Mouse (Mus musculus): ENCODE measurements around the gene Atp6v0a1. TPM values are rescaled to one million over a fixed set of nuclear protein-coding genes. Genes with fewer than 3 reads are reported as not detected.

Atp6v0a1 gene
- polyA plus RNA-seq, 1 experiment from 2014 or later = 28.0 TPM

DNA sequence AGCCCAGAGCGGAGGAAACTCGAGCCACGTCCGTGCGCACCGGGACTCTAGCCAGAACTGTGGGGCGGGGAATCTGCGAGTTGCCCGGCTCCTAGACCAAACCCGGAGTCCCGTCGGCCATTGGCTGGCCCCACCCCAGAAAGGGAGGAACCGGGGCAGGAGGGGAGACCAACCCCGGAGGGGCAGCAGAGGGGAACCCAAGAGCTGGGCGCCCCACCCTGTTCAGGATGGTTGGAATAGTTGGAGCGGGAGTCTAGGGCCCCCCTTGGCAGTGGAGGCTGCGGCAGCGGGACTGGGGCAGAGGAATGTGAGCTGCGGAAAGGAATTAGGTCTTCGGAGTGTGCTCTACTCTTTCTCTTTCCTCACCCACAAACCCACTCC, 38.7 kb upstream of the Atp6v0a1 start, which contains the start of gene Cavin1:
Gene Cavin1 (minus strand): TSS at position 331 of the 381 bp plus-strand sequence.
- under 1% methylated on average over 20 of the region's 20 CpGs for WGBS
- Histone ChIP-seq H3K4me2 (ENCODE audit: low read depth, low read length) (peak within 1 kb of the TSS; percentile 82), H3K27ac (replicated peaks; ENCODE audit: low read depth, low read length) (no peak within 1 kb of the TSS), H3K9me3 (replicated peaks; ENCODE audit: control insufficient read depth, low read length) (no peaks in the 10 kb centered on the region), H3K9ac (replicated peaks; ENCODE audit: low read length) (peak within 1 kb of the TSS; percentile 30), H3K4me3 (ENCODE audit: low read depth, low read length) (peak within 1 kb of the TSS; percentile 44), H3K27me3 (ENCODE audit: control insufficient read depth, insufficient read depth, low read length) (peaks cover 50% of the 10 kb centered on the region), H3K36me3 (replicated peaks; ENCODE audit: control insufficient read depth, insufficient read depth, low read depth, low read length) (no peaks in the 10 kb centered on the region), H3K4me1 (ENCODE audit: control insufficient read depth, insufficient read depth, low read length) (peaks cover 7% of the 10 kb centered on the region; the same call in 1 of the 2 replicates)
- peak; percentile 71 for ATAC-seq (replicated peaks; ENCODE audit: insufficient number of reproducible peaks, low FRiP score, low TSS enrichment, low read depth)
- DNase-seq (ENCODE audit: low spot score) = peak; percentile 58

DNA sequence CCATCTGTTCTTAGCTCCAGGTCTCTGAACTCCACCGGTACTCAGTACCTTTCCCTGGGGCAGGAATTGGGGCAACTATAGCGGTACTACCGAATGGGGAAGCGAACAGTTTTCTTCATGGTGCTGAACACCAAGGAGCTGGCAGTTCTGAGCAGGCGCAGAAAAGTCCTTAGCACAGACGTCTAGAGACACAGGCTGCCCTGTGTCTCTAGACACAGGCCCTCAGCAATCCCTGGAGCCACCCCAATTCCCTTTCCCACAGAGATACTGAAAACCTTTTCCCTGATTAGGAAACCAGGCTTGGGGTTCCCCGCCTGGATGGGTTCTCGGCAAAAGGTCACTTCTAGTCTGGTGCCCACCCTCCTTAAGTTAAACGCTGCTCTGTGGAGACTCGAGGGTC, 37.8 kb upstream of the Atp6v0a1 start:
- Histone ChIP-seq H3K9ac (replicated peaks; ENCODE audit: low read length) (no peak overlapping the region), H3K27ac (replicated peaks; ENCODE audit: low read depth, low read length) (no peak overlapping the region), H3K4me1 (ENCODE audit: control insufficient read depth, insufficient read depth, low read length) (peaks cover 7% of the 10 kb centered on the region; the same call in 1 of the 2 replicates), H3K4me3 (ENCODE audit: low read depth, low read length) (no peak overlapping the region), H3K9me3 (replicated peaks; ENCODE audit: control insufficient read depth, low read length) (no peaks in the 10 kb centered on the region), H3K4me2 (ENCODE audit: low read depth, low read length) (no peak overlapping the region), H3K27me3 (ENCODE audit: control insufficient read depth, insufficient read depth, low read length) (peaks cover 50% of the 10 kb centered on the region), H3K36me3 (replicated peaks; ENCODE audit: control insufficient read depth, insufficient read depth, low read depth, low read length) (no peaks in the 10 kb centered on the region)
- 59% methylated on average over 10 of the region's 10 CpGs for WGBS
- ATAC-seq (replicated peaks; ENCODE audit: insufficient number of reproducible peaks, low FRiP score, low TSS enrichment, low read depth) = no peak
- DNase-seq (ENCODE audit: low spot score) = no peak

DNA sequence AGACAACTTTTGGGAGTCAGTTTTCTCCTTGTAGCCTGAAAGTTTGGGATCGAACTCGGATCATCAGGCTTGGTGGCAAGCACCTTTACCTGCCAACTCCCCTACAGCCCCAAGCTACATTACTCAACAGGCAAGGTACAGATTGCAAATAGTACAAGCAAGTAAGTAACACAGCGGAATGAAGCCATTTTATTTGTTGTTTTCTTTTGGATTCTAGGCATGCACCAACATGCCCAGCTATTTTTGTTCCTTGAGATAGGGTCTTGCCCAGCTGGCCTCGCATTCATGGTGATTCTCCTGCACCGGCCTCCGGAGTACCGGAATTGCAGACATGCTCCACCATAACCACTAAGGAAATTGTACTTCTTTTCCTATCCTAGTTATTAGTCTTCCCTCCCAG, 36.0 kb upstream of the Atp6v0a1 start:
- H3K4me1 ChIP-seq (ENCODE audit: control insufficient read depth, insufficient read depth, low read length) = peaks cover 7% of the 10 kb centered on the region; the same call in 1 of the 2 replicates
- H3K27ac ChIP-seq (replicated peaks; ENCODE audit: low read depth, low read length) = no peak overlapping the region
- H3K27me3 ChIP-seq (ENCODE audit: control insufficient read depth, insufficient read depth, low read length) = peaks cover 41% of the 10 kb centered on the region
- no peak overlapping the region for H3K4me2 ChIP-seq (ENCODE audit: low read depth, low read length)
- no peak overlapping the region for H3K4me3 ChIP-seq (ENCODE audit: low read depth, low read length)
- H3K36me3 ChIP-seq (replicated peaks; ENCODE audit: control insufficient read depth, insufficient read depth, low read depth, low read length) = no peaks in the 10 kb centered on the region
- no peaks in the 10 kb centered on the region for H3K9me3 ChIP-seq (replicated peaks; ENCODE audit: control insufficient read depth, low read length)
- H3K9ac ChIP-seq (replicated peaks; ENCODE audit: low read length) = no peak overlapping the region
- ATAC-seq (replicated peaks; ENCODE audit: insufficient number of reproducible peaks, low FRiP score, low TSS enrichment, low read depth) = no peak
- no peak for DNase-seq (ENCODE audit: low spot score)
- 89% methylated on average over 7 of the region's 7 CpGs for WGBS

DNA sequence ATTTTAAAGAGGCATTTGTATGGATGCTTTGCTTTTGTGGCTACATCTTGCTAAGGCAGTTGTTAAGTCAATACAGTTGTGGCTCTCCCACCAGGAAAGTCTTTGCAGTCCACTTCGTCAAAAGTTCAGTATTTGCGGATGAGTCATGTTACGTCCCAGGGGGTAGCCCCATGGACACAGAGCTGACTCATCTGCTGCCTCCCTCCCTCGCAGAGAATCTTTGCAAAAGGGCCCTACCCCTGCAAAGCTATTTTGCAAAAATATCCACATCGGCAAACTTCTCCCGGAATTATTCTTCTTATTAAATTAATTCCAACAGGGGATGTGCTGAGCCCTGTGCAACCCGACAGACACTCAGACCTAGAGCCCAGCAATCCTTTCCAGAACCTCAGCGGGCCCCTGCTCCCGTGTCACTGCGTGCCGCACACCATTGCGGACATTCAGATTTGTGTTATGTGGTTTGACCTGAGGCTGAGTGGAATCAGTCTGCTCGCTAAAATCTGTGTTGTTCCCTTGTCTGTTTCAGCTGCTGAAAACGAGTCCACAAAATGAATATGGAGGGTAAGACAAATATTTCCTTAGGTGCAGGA, 34.8 kb upstream of the Atp6v0a1 start:
- Histone ChIP-seq H3K4me2 (ENCODE audit: low read depth, low read length) (no peak overlapping the region), H3K27ac (replicated peaks; ENCODE audit: low read depth, low read length) (no peak overlapping the region), H3K9me3 (replicated peaks; ENCODE audit: control insufficient read depth, low read length) (no peaks in the 10 kb centered on the region), H3K4me3 (ENCODE audit: low read depth, low read length) (no peak overlapping the region), H3K36me3 (replicated peaks; ENCODE audit: control insufficient read depth, insufficient read depth, low read depth, low read length) (no peaks in the 10 kb centered on the region), H3K27me3 (ENCODE audit: control insufficient read depth, insufficient read depth, low read length) (peaks cover 28% of the 10 kb centered on the region), H3K9ac (replicated peaks; ENCODE audit: low read length) (no peak overlapping the region), H3K4me1 (ENCODE audit: control insufficient read depth, insufficient read depth, low read length) (peaks cover 5% of the 10 kb centered on the region; the same call in 1 of the 2 replicates)
- ATAC-seq (replicated peaks; ENCODE audit: insufficient number of reproducible peaks, low FRiP score, low TSS enrichment, low read depth) (no peak), DNase-seq (ENCODE audit: low spot score) (no peak)
- WGBS = 75% methylated on average over 14 of the region's 14 CpGs

DNA sequence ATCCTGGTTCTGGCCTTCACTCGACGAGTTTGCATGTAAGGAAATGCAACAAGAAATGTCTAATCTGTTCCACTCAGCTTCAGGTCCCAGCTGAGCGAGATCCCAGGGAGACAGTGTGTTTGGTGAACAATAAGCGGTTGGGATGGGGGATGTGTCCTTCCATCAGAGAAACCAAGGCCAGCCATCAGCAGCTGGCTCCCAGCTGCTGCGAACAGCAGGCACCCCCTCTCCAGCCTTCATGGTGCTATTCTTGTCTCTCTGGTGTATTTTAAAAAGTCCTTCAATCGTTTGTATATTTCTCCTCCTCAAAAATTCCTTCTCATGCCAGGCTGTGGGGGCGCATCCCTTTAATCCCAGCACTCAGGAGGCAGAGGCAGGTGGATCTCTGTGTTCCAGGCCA, 34.0 kb upstream of the Atp6v0a1 start:
- Histone ChIP-seq H3K4me2 (ENCODE audit: low read depth, low read length) (no peak overlapping the region), H3K9ac (replicated peaks; ENCODE audit: low read length) (no peak overlapping the region), H3K4me1 (ENCODE audit: control insufficient read depth, insufficient read depth, low read length) (no peaks in the 10 kb centered on the region), H3K27me3 (ENCODE audit: control insufficient read depth, insufficient read depth, low read length) (peaks cover 21% of the 10 kb centered on the region), H3K27ac (replicated peaks; ENCODE audit: low read depth, low read length) (no peak overlapping the region), H3K36me3 (replicated peaks; ENCODE audit: control insufficient read depth, insufficient read depth, low read depth, low read length) (no peaks in the 10 kb centered on the region), H3K4me3 (ENCODE audit: low read depth, low read length) (no peak overlapping the region), H3K9me3 (replicated peaks; ENCODE audit: control insufficient read depth, low read length) (no peaks in the 10 kb centered on the region)
- DNase-seq (ENCODE audit: low spot score) (no peak), ATAC-seq (replicated peaks; ENCODE audit: insufficient number of reproducible peaks, low FRiP score, low TSS enrichment, low read depth) (no peak)
- WGBS = 68% methylated on average over 7 of the region's 7 CpGs

DNA sequence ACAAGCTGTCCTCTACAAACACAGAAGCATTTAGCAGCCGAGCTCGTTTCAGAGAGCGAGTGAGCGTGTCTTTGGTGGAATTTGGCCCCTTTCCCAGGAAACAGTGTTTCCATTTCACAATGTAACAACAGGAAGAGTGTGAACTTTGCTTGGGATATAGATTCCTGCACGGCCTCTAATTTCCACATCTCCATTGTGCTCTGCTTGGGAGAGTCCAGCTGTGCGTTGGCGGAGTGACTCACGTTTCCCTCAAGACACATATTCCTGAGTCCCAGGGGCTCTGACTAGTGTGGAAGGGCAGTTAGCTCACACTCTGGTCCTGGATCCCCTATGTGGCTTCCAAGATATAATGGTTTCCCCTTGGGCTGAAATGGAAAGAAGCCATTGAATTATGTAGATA, 29.4 kb upstream of the Atp6v0a1 start:
- Histone ChIP-seq H3K27ac (replicated peaks; ENCODE audit: low read depth, low read length) (no peak overlapping the region), H3K9me3 (replicated peaks; ENCODE audit: control insufficient read depth, low read length) (no peaks in the 10 kb centered on the region), H3K9ac (replicated peaks; ENCODE audit: low read length) (no peak overlapping the region), H3K36me3 (replicated peaks; ENCODE audit: control insufficient read depth, insufficient read depth, low read depth, low read length) (no peaks in the 10 kb centered on the region), H3K4me2 (ENCODE audit: low read depth, low read length) (no peak overlapping the region), H3K4me3 (ENCODE audit: low read depth, low read length) (no peak overlapping the region), H3K4me1 (ENCODE audit: control insufficient read depth, insufficient read depth, low read length) (no peaks in the 10 kb centered on the region), H3K27me3 (ENCODE audit: control insufficient read depth, insufficient read depth, low read length) (peaks cover 10% of the 10 kb centered on the region)
- DNase-seq (ENCODE audit: low spot score) (no peak), ATAC-seq (replicated peaks; ENCODE audit: insufficient number of reproducible peaks, low FRiP score, low TSS enrichment, low read depth) (no peak)
- 78% methylated on average over 8 of the region's 8 CpGs for WGBS

DNA sequence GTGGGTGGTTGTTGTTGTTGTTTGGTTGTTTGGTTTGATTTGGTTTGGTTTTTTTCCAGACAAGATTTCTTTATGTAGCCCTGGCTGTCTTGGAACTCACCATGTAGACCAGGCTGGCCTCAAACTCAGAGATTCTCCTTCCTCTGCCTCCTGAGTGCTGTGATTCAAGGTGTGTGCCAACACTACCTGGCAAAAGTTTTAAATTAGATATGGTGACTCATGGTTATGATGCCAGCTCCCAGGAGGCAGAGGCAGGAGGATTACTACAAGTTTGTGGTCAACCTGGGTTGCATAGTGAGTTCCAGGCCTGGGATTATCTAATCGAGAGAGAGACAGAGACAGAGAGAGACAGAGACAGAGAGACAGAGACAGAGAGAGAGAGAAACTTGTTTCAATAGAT, 28.8 kb upstream of the Atp6v0a1 start:
- no peaks in the 10 kb centered on the region for H3K36me3 ChIP-seq (replicated peaks; ENCODE audit: control insufficient read depth, insufficient read depth, low read depth, low read length)
- H3K27ac ChIP-seq (replicated peaks; ENCODE audit: low read depth, low read length) = no peak overlapping the region
- H3K4me1 ChIP-seq (ENCODE audit: control insufficient read depth, insufficient read depth, low read length) = no peaks in the 10 kb centered on the region
- H3K4me3 ChIP-seq (ENCODE audit: low read depth, low read length) = no peak overlapping the region
- no peaks in the 10 kb centered on the region for H3K9me3 ChIP-seq (replicated peaks; ENCODE audit: control insufficient read depth, low read length)
- peaks cover 10% of the 10 kb centered on the region for H3K27me3 ChIP-seq (ENCODE audit: control insufficient read depth, insufficient read depth, low read length)
- ATAC-seq (replicated peaks; ENCODE audit: insufficient number of reproducible peaks, low FRiP score, low TSS enrichment, low read depth) (no peak), DNase-seq (ENCODE audit: low spot score) (no peak)
- 60% methylated on average over 1 of the region's 1 CpGs for WGBS
- H3K9ac ChIP-seq (replicated peaks; ENCODE audit: low read length) = no peak overlapping the region
- H3K4me2 ChIP-seq (ENCODE audit: low read depth, low read length) = no peak overlapping the region

DNA sequence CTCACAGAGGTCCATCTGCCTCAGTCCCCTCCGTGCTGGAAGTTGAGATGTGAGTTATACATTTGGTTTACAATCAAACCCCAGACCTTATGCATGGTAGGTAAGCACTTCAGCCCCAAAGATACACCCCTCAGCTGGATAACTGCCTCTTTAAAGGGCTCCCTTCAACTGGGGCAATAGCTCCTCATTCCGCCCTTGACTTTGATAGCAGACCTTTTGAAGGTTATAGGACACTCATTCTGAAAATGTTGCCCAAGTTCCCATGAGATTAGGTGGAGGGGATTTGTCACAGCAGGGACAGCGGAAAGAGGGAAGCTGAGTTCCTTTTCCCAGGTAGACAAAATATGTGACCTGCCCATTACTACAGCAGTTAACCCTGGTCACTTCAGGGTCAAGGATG, 28.0 kb upstream of the Atp6v0a1 start:
- no peaks in the 10 kb centered on the region for H3K36me3 ChIP-seq (replicated peaks; ENCODE audit: control insufficient read depth, insufficient read depth, low read depth, low read length)
- peaks cover 10% of the 10 kb centered on the region for H3K27me3 ChIP-seq (ENCODE audit: control insufficient read depth, insufficient read depth, low read length)
- no peak overlapping the region for H3K4me3 ChIP-seq (ENCODE audit: low read depth, low read length)
- H3K9me3 ChIP-seq (replicated peaks; ENCODE audit: control insufficient read depth, low read length) = no peaks in the 10 kb centered on the region
- 57% methylated on average over 3 of the region's 3 CpGs for WGBS
- H3K9ac ChIP-seq (replicated peaks; ENCODE audit: low read length) = no peak overlapping the region
- H3K4me1 ChIP-seq (ENCODE audit: control insufficient read depth, insufficient read depth, low read length) = no peaks in the 10 kb centered on the region
- H3K4me2 ChIP-seq (ENCODE audit: low read depth, low read length) = no peak overlapping the region
- H3K27ac ChIP-seq (replicated peaks; ENCODE audit: low read depth, low read length) = no peak overlapping the region
- ATAC-seq (replicated peaks; ENCODE audit: insufficient number of reproducible peaks, low FRiP score, low TSS enrichment, low read depth) (no peak), DNase-seq (ENCODE audit: low spot score) (no peak)
